Mouse (Mus musculus): ENCODE data around the gene Krt76.

The Krt76 gene

GRCm38 (mm10) chr15:101892820-101893219, at the start of gene Krt76:
Gene Krt76 (minus strand): TSS chr15:101892920.
- DNase-seq (ENCODE audit: low spot score): no peak

- DNase-seq (ENCODE audit: low spot score): no peak
These were observed 49.2 kb upstream of the Krt76 start for GRCm38 (mm10) chr15:101941948-101942347.

- DNase-seq (ENCODE audit: low spot score): no peak
These were observed 47.6 kb upstream of the Krt76 start, which contains the start of gene Krt79 for GRCm38 (mm10) chr15:101940274-101940829. Gene Krt79 (minus strand): TSS chr15:101940324.

- DNase-seq (ENCODE audit: low spot score): no peak
These were observed 46.0 kb upstream of the Krt76 start for GRCm38 (mm10) chr15:101938600-101939308.

GRCm38 (mm10) chr15:101933024-101933423, 40.3 kb upstream of the Krt76 start:
- no peak for DNase-seq (ENCODE audit: low spot score)

GRCm38 (mm10) chr15:101929666-101930065, 36.9 kb upstream of the Krt76 start:
- DNase-seq (ENCODE audit: low spot score): no peak

GRCm38 (mm10) chr15:101929087-101929486, 36.4 kb upstream of the Krt76 start:
- no peak for DNase-seq (ENCODE audit: low spot score)

GRCm38 (mm10) chr15:101927340-101928080, 34.8 kb upstream of the Krt76 start:
- no peak for DNase-seq (ENCODE audit: low spot score)

- no peak for DNase-seq (ENCODE audit: low spot score)
These were observed 32.3 kb upstream of the Krt76 start for GRCm38 (mm10) chr15:101925041-101925440.

- DNase-seq (ENCODE audit: low spot score): no peak
These were observed 31.9 kb upstream of the Krt76 start, which contains the start of gene Krt4 for GRCm38 (mm10) chr15:101924635-101925034. Gene Krt4 (minus strand): TSS chr15:101924735.

- DNase-seq (ENCODE audit: low spot score): no peak
These were observed 29.6 kb upstream of the Krt76 start for GRCm38 (mm10) chr15:101922296-101922695.

- DNase-seq (ENCODE audit: low spot score): no peak
These were observed 23.4 kb upstream of the Krt76 start for GRCm38 (mm10) chr15:101916072-101916471.

- no peak for DNase-seq (ENCODE audit: low spot score)
These were observed 12.1 kb upstream of the Krt76 start for GRCm38 (mm10) chr15:101904849-101905248.

GRCm38 (mm10) chr15:101902171-101903149, 9.7 kb upstream of the Krt76 start:
- DNase-seq (ENCODE audit: low spot score): no peak

GRCm38 (mm10) chr15:101895216-101895615, 2.5 kb upstream of the Krt76 start:
- DNase-seq (ENCODE audit: low spot score): no peak

- DNase-seq (ENCODE audit: low spot score): no peak
These were observed 12.9 kb downstream of the Krt76 start for GRCm38 (mm10) chr15:101879776-101880175.

GRCm38 (mm10) chr15:101878041-101878440, 14.7 kb downstream of the Krt76 start:
- no peak for DNase-seq (ENCODE audit: low spot score)

- DNase-seq (ENCODE audit: low spot score): no peak
These were observed 18.3 kb downstream of the Krt76 start for GRCm38 (mm10) chr15:101874383-101874782.

- no peak for DNase-seq (ENCODE audit: low spot score)
These were observed 19.5 kb downstream of the Krt76 start for GRCm38 (mm10) chr15:101873231-101873630.

GRCm38 (mm10) chr15:101869431-101869830, 23.3 kb downstream of the Krt76 start, which contains the start of gene Krt77:
Gene Krt77 (minus strand): TSS chr15:101869705.
- DNase-seq (ENCODE audit: low spot score): peak; percentile 52

GRCm38 (mm10) chr15:101866754-101867153, 26.0 kb downstream of the Krt76 start:
- DNase-seq (ENCODE audit: low spot score): no peak

Data from left cerebral cortex, adult 11 months (tissue).